Mouse (Mus musculus) erythroid progenitor cell, adult 5-6 weeks (primary cell): Measurements from ENCODE around the gene Guca2a. TPM values are rescaled to one million over a fixed set of nuclear protein-coding genes. Genes with fewer than 3 reads are reported as not detected.
"Not testable (repeated sequence)": the region's sequence is repeated elsewhere in the genome, so short reads cannot be mapped to it uniquely, and the experiment has no call there.

Experiments used
- ATAC-seq: replicated peaks from 2 replicates; pipeline ENCODE4 v1.8.0; 2016; ENCODE audit warnings: moderate number of reproducible peaks, mild to moderate bottlenecking, moderate TSS enrichment, inconsistent platforms; ENCODE audit not compliant: poor library complexity, low FRiP score, severe bottlenecking
- total RNA-seq, 2 experiments: library from RNA; stranded (forward) in 1 of 2; stranded (reverse) in 1 of 2; fragments of 150-400 nt in 1 of 2; fragments of 186-747, 209-891 nt in 1 of 2; gene quantifications; 2 replicates each; pipeline versions ENCODE4 v1.2.3 to v1.2.4; 2015 to 2017; ENCODE audit warnings: low replicate concordance in 2 of 2

The Guca2a gene
- total RNA-seq (2015; ENCODE audit: low replicate concordance) (not detected in 2 replicates), total RNA-seq (2017; ENCODE audit: low replicate concordance) (not detected in 2 replicates)

- no peak for ATAC-seq
These were observed at the start of gene Guca2a for GRCm38 (mm10) chr4:119637176-119637845. Guca2a (plus strand) TSS chr4:119637704.

GRCm38 (mm10) chr4:119588037-119588436 lies 49.5 kb upstream of the Guca2a start:
- ATAC-seq, result no peak

DNA sequence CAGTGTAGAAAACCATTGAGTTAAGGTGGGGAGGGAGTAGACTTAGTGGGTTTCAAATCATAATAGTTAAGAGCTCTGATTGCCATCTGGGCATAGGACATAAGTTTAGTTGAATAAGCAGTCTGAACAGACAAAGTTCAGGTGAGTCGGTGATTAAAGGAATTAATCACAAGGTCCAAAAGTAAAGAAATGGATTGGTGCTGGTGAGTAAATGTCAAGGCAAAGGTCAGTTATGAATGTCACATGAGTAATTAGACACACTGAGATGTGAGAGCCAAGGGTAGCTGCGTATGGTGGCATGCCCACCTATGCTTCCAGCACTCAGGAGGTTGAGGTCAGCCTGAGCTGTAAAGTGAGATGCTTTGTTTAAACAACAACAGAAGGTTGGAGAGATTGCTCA lies 48.1 kb upstream of the Guca2a start:
- no peak for ATAC-seq

- no peak for ATAC-seq
These were observed 47.5 kb upstream of the Guca2a start for GRCm38 (mm10) chr4:119590027-119590426.

- no peak for ATAC-seq
These were observed 45.0 kb upstream of the Guca2a start for GRCm38 (mm10) chr4:119592479-119592878.

- no peak for ATAC-seq
These were observed 43.2 kb upstream of the Guca2a start for GRCm38 (mm10) chr4:119594331-119594730.

- no peak for ATAC-seq
These were observed 37.9 kb upstream of the Guca2a start for GRCm38 (mm10) chr4:119599605-119600004.

DNA sequence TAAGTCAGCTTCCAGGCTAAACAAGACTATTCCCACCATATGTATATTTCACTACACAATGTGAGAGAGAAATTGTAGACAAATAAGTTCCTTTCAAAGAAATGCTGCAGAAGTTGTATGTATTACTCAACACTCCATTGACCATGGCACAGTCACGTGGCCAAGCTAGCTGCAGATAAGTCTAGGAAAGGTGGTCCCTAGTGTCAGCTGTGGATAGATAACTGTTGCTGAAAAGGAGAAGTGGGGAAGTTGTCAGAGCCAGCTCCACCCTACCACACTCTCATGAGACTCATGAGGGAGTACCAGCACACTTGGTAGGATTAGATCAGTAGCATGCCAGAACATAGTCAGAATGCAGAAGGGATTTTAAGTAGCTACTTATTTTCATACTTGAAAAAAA lies 28.0 kb upstream of the Guca2a start:
- no peak for ATAC-seq

- ATAC-seq, result no peak
These were observed 23.4 kb upstream of the Guca2a start for GRCm38 (mm10) chr4:119614078-119614477.

GRCm38 (mm10) chr4:119614724-119615123 lies 22.8 kb upstream of the Guca2a start:
- no peak for ATAC-seq

DNA sequence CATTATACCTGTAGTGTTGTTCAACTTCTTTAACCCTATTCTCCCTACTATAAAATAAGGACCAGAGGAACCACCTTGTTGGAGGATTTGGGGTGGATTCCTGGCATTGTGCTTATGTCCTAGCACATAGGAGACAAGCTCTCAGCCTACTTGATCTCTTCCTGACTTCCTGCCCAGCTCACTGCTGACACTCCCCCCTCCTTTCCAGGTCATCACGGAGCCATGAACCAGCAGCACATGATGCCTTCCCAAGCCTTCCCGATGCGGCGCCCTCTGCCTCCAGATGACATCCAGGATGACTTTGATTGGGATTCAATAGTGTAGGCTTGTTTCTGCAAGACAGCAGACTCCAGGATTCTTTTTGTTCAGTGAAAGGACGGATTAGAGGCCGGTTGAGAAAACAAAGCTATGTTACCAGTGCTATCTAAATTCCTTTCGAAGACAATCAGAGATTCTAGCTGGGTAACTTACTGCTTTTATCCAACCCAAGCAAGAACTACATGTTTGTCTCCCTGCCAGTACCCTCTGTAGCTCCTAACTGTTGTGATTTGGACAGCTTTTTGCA lies 11.3 kb upstream of the Guca2a start:
- no peak for ATAC-seq

DNA sequence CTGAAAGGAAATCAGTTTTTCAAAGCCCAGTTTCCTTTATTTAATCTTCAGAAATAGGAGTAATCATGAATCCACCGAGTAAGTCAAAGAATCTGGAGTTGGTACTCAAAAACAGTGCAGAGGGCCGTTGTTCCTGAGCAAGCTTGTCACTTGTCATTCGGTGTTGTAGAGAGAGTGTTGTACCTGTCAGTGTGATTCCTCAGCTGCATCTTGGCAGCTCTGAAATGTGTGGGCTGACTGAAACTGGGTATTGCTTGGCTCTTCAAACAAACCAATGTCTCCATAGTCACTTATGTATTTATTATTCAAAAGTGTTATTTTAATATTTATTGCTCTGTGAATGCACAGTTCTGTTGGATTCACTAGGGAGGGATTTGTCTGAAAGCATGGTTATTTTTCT lies 10.6 kb upstream of the Guca2a start:
- ATAC-seq, result no peak

DNA sequence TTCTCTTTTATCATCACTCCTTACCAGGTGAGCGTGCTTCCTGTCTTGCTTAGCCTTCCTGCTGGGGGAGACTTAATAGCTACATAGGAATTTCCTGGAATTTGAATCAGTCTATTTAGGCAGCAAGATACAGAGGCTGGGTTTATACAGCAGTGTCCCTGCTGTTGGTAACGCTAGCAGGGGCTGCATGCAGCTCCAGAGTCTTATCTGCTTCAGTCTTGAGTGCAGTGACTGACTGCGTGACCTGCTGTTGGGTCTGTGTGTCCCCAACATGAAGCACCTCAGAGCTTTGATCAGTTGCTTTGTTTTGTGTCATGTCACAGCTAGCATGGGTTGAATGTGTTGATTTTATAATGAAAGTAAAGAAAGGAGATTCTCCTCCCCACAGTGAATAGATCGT lies 10.2 kb upstream of the Guca2a start:
- no peak for ATAC-seq

DNA sequence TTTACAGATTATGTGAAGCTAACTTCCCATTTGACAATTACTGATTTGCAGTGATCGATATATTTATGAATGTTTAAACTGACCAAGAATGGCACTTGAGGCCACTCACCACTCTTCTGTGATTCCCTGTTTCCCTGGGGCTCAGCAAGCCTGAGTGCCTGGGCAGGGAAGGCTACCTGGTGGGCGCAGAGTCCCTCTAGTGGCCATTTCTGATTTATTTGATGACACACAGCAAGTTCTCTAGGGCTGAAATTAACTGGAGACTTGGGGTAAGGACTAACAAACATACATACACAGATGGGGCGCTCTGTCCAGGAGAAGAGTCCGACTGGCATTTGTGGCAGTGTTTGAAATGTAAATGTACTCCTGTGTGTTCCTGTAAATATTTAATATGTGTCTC lies 9.1 kb upstream of the Guca2a start:
- not testable (repeated sequence) for ATAC-seq

- 0 out of 2 replicates have a peak, but pooled peaks have one; percentile 28 for ATAC-seq
These were observed 6.2 kb upstream of the Guca2a start for GRCm38 (mm10) chr4:119631115-119631919.

DNA sequence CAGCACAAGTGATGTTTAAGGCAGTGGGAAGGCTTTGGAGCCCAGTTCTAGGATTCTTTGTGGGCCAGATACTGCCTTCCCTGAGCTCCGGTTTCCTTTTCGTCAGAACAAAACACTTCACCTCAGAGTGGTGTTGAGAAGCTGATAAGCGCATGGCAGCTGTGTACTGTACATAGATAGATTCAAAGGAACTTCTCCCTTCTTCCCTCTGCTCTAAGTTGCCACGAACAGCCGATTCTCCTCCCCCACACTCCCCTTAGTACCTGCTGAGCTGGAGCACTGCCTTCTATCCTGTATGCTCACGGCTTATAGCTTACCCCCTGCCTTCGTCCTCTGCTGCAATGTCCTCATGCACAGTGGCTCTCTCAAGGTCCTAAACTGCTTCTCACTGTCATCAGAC lies 4.8 kb upstream of the Guca2a start:
- ATAC-seq, result no peak

- no peak for ATAC-seq
These were observed 4.2 kb upstream of the Guca2a start for GRCm38 (mm10) chr4:119633342-119633741.

DNA sequence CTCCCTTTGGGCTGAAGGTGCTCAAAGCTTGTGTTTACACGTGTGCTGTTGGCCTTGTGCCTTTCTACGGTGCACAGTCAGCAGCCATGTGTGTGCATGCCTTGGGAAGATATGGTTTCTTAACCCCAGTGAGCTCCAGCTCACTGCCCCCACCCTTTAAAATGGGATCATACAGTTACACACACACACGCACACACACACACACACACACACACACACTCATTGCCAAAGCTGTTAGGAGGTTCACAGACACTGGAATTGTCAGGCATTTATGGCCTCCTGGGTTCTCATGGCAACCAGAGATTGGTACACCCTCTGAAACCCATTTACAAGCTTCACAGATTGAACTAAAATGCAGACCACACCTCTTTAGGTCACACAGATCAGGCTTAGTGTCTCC lies 3.6 kb upstream of the Guca2a start:
- ATAC-seq, result no peak

- ATAC-seq, result no peak
These were observed 2.4 kb upstream of the Guca2a start for GRCm38 (mm10) chr4:119634908-119635660.

- no peak for ATAC-seq
These were observed 1.8 kb upstream of the Guca2a start for GRCm38 (mm10) chr4:119635686-119636085.
